Mouse (Mus musculus) spleen, adult 2 months (tissue): ENCODE measurements around the gene Dnajb4. TPM values are rescaled to one million over a fixed set of nuclear protein-coding genes. Genes with fewer than 3 reads are reported as not detected.

Experiments
- DNase-seq, 2 experiments: peaks; one replicate each; pipeline versions ENCODE4 v3.0.0 to v3.0.0-alpha.2; 2012 to 2021; ENCODE audit warnings: low spot score in 2 of 2, low read depth in 1 of 2
- H3K27ac ChIP-seq: fragments of 200-500 bp; 2 replicates; pipeline ENCODE4 v1.5.1; 2012; ENCODE audit warnings: low read length, inconsistent platforms; ENCODE audit not compliant: insufficient read depth
- H3K27me3 ChIP-seq: fragments of 200-500 bp; 2 replicates; pipeline ENCODE4 v1.6.1; 2012; ENCODE audit warnings: mild to moderate bottlenecking, moderate library complexity, low read length, inconsistent platforms; ENCODE audit not compliant: control insufficient read depth, insufficient read depth
- H3K36me3 ChIP-seq: fragments of 200-500 bp; 2 replicates; pipeline ENCODE4 v1.6.1; 2012; ENCODE audit warnings: mild to moderate bottlenecking, low read length, inconsistent platforms; ENCODE audit not compliant: control insufficient read depth, insufficient read depth
- H3K4me1 ChIP-seq: fragments of 200-500 bp; 2 replicates; pipeline ENCODE4 v1.6.1; 2011; ENCODE audit warnings: inconsistent platforms; ENCODE audit not compliant: control insufficient read depth, insufficient read depth, insufficient read length
- H3K4me3 ChIP-seq: fragments of 200-500 bp; 2 replicates; pipeline ENCODE4 v1.5.1; 2011; ENCODE audit warnings: mild to moderate bottlenecking, inconsistent platforms; ENCODE audit not compliant: insufficient read depth, insufficient read length; ENCODE audit errors: extremely low read depth
- CTCF ChIP-seq: fragments of 200-500 bp; IDR thresholded peaks from 2 replicates; pipeline ENCODE4 v1.5.1; 2011; ENCODE audit warnings: mild to moderate bottlenecking, inconsistent platforms; ENCODE audit not compliant: insufficient read depth, insufficient read length, insufficient replicate concordance; ENCODE audit errors: extremely low read depth
- POLR2A ChIP-seq: fragments of 200-500 bp; IDR thresholded peaks from 2 replicates; pipeline ENCODE4 v1.6.1; 2011; ENCODE audit warnings: low read depth, low read length, inconsistent platforms
- WGBS: fragments of 180-500 bp; shearing (Covaris S2); methylation state at CpG from one replicate; pipeline ENCODE4 v1.1.7; 2018; 5-methylcytosine and 5-hydroxymethylcytosine counted together
- polyA plus RNA-seq: library from polyadenylated mRNA; depleted of rRNA; stranded (reverse); fragments of >200 nt; gene quantifications from 2 replicates; pipeline ENCODE4 v1.2.3, GENCODE M21; 2012

The Dnajb4 gene
- polyA plus RNA-seq, 1 experiment: 2.4 TPM

GRCm38 (mm10) chr3:152190679-152191477, 19.2 kb downstream of the Dnajb4 start:
- Histone ChIP-seq H3K36me3 (peaks cover 5% of the 10 kb centered on the region), H3K27ac (no peak overlapping the region), H3K4me3 (no peak overlapping the region; the same call in 1 of the 2 replicates), H3K27me3 (no peaks in the 10 kb centered on the region), H3K4me1 (no peaks in the 10 kb centered on the region)
- no peak for DNase-seq
- TF ChIP-seq POLR2A (no peak), CTCF (no peak)
- 74% methylated on average over 9 of the region's 9 CpGs for WGBS

DNA sequence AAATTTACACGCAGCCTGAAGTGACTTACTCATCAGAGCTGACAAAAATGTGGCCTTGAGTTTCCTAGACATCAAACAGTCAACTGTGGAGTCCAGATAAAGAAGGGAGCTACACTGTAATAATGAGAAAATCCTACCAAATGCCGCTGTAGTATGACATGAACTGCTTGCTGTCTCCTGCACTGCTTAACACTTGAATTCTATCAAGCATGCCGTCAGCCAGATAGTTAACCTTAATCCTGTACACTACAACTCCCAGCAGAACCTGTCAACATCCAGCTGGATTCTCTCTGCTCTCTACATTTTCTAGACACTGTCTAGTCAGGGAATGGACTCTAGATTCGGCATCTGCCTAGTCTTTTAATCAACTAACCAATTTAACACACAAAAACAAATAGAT, 20.8 kb downstream of the Dnajb4 start:
- Histone ChIP-seq H3K4me3 (no peak overlapping the region), H3K36me3 (peaks cover 6% of the 10 kb centered on the region), H3K27ac (no peak overlapping the region), H3K27me3 (no peaks in the 10 kb centered on the region), H3K4me1 (no peaks in the 10 kb centered on the region)
- no peak for DNase-seq
- WGBS: 80% methylated on average over 4 of the region's 4 CpGs
- TF ChIP-seq CTCF (no peak), POLR2A (no peak)

DNA sequence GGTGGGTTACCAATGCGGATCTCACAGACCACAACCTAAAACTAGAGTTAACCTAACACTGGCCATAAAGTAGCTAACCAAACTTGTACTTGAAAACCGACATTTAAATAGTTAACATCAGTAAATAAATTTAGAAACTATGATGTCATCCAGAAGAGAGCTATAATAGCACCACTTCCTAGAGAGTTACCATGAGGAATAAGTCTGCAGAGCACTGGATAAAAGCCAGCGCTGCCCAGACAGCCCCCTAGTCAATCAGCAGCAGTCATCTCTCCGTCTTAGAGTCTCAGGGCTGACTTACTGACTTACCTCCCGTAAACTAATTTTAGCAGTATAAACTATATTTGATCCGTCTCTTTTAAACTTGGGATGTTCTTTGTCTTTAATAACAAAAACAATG, 24.0 kb downstream of the Dnajb4 start:
- H3K4me1 ChIP-seq: no peaks in the 10 kb centered on the region
- no peaks in the 10 kb centered on the region for H3K27me3 ChIP-seq
- peaks cover 9% of the 10 kb centered on the region for H3K36me3 ChIP-seq
- DNase-seq: no peak
- H3K27ac ChIP-seq: no peak overlapping the region
- TF ChIP-seq POLR2A (no peak), CTCF (no peak)
- WGBS: 88% methylated on average over 6 of the region's 6 CpGs
- H3K4me3 ChIP-seq: no peak overlapping the region

DNA sequence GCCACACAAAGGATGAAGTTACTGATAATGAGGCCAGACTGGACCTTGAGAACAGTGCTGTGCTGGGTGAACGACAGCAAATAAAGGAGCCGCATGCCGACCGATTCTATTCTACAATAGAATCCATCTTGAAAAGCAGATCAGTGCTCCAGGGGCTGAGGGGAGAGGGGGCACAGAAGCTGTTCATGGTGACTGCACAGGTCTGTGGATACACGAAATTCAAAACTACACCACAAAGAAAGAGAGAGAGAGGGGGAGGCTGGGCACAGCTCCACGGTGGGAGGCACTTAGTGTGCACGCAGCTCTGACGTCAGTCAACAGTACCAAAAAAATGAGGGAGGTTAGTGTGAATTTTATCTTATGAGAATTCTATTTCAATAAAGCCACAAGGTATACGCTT, 26.6 kb downstream of the Dnajb4 start:
- DNase-seq: no peak
- TF ChIP-seq POLR2A: no peak
- TF ChIP-seq CTCF: no peak
- Histone ChIP-seq H3K4me1 (no peaks in the 10 kb centered on the region), H3K27ac (no peak overlapping the region), H3K27me3 (no peaks in the 10 kb centered on the region), H3K36me3 (peaks cover 9% of the 10 kb centered on the region), H3K4me3 (no peak overlapping the region)
- WGBS: 95% methylated on average over 9 of the region's 9 CpGs

- Histone ChIP-seq H3K4me3 (no peak overlapping the region), H3K36me3 (peaks cover 4% of the 10 kb centered on the region; the same call in 1 of the 2 replicates), H3K4me1 (no peaks in the 10 kb centered on the region), H3K27me3 (no peaks in the 10 kb centered on the region), H3K27ac (no peak overlapping the region)
- WGBS: 94% methylated on average over 4 of the region's 4 CpGs
- DNase-seq: no peak
- no peak for TF ChIP-seq POLR2A
- TF ChIP-seq CTCF: no peak
These were observed 29.5 kb downstream of the Dnajb4 start for GRCm38 (mm10) chr3:152180624-152181023.

- no peak for DNase-seq
- Histone ChIP-seq H3K36me3 (peaks cover 3% of the 10 kb centered on the region; the same call in 1 of the 2 replicates), H3K4me3 (no peak overlapping the region), H3K4me1 (no peaks in the 10 kb centered on the region), H3K27ac (no peak overlapping the region), H3K27me3 (no peaks in the 10 kb centered on the region)
- TF ChIP-seq POLR2A: no peak
- TF ChIP-seq CTCF: no peak
- 76% methylated on average over 1 of the region's 1 CpGs for WGBS
These were observed 30.8 kb downstream of the Dnajb4 start for GRCm38 (mm10) chr3:152179285-152179684.

DNA sequence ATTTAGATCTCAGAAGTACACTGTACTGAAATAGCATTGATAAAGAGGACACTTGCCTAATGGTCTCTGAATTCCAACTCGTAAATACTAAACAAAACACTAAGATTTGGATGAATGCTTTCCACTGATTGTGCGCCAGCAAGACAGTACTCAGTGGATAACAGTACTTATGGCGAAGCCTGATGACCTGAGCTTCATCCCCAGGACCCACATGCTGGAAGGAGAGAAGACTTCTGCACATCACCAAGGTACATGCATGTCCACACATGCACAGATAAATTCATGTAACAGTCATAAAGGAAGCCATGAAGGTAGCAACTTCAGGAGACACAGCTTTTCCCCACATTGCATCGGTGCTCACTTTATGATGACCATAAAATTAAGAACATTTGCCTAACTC, 31.3 kb downstream of the Dnajb4 start:
- 91% methylated on average over 4 of the region's 4 CpGs for WGBS
- H3K27ac ChIP-seq: no peak overlapping the region
- no peak overlapping the region for H3K4me3 ChIP-seq
- no peak for DNase-seq
- H3K27me3 ChIP-seq: no peaks in the 10 kb centered on the region
- peaks cover 3% of the 10 kb centered on the region; the same call in 1 of the 2 replicates for H3K36me3 ChIP-seq
- TF ChIP-seq CTCF (no peak), POLR2A (no peak)
- no peaks in the 10 kb centered on the region for H3K4me1 ChIP-seq
